Mouse (Mus musculus) adrenal gland, postnatal 4 days (tissue): ENCODE data around the gene Ubac2. TPM values are rescaled to one million over a fixed set of nuclear protein-coding genes. Genes with fewer than 3 reads are reported as not detected.

ENCODE experiments used
- DNase-seq, 2 experiments: peaks; one replicate each; pipeline ENCODE4 v3.0.0; 2021 to 2022; ENCODE audit warnings: low spot score in 2 of 2, mixed read lengths in 2 of 2
- total RNA-seq, 2 experiments: library from RNA; stranded (reverse); gene quantifications; 2 replicates each; pipeline ENCODE4 v1.2.3; 2021

Gene Ubac2
- total RNA-seq, 2 experiments from 2014 or later = 33.5 to 33.9 TPM

- DNase-seq = no peak
Measured at GRCm38 (mm10) chr14:121893747-121894146, 15.3 kb downstream of the Ubac2 start.

- no peak for DNase-seq
Measured at GRCm38 (mm10) chr14:121894511-121895135, 16.2 kb downstream of the Ubac2 start.

GRCm38 (mm10) chr14:121895316-121895715 is 16.9 kb downstream of the Ubac2 start:
- DNase-seq = no peak

- no peak for DNase-seq
Measured at GRCm38 (mm10) chr14:121896126-121897090, 18.0 kb downstream of the Ubac2 start.

GRCm38 (mm10) chr14:121897773-121898172 is 19.4 kb downstream of the Ubac2 start:
- DNase-seq = no peak

GRCm38 (mm10) chr14:121898509-121898908 is 20.1 kb downstream of the Ubac2 start:
- no peak for DNase-seq

GRCm38 (mm10) chr14:121899071-121899470 is 20.7 kb downstream of the Ubac2 start:
- no peak for DNase-seq

GRCm38 (mm10) chr14:121901511-121901910 is 23.1 kb downstream of the Ubac2 start:
- DNase-seq = no peak

GRCm38 (mm10) chr14:121903381-121903876 is 25.0 kb downstream of the Ubac2 start:
- no peak for DNase-seq

- DNase-seq = no peak
Measured at GRCm38 (mm10) chr14:121904754-121905153, 26.3 kb downstream of the Ubac2 start.

GRCm38 (mm10) chr14:121906341-121906991 is 28.0 kb downstream of the Ubac2 start:
- no peak for DNase-seq

GRCm38 (mm10) chr14:121906992-121907681 is 28.7 kb downstream of the Ubac2 start:
- DNase-seq = no peak

GRCm38 (mm10) chr14:121909868-121910267 is 31.4 kb downstream of the Ubac2 start:
- no peak for DNase-seq

- DNase-seq = no peak
Measured at GRCm38 (mm10) chr14:121912501-121912900, 34.1 kb downstream of the Ubac2 start.

- DNase-seq = no peak
Measured at GRCm38 (mm10) chr14:121915143-121915542, 36.7 kb downstream of the Ubac2 start.

- DNase-seq = no peak
Measured at GRCm38 (mm10) chr14:121915621-121916020, 37.2 kb downstream of the Ubac2 start, which contains the start of gene Gpr18. TSS of gene Gpr18 (minus strand) at chr14:121915781.

- no peak for DNase-seq
Measured at GRCm38 (mm10) chr14:121916311-121917094, 38.1 kb downstream of the Ubac2 start.

- no peak for DNase-seq
Measured at GRCm38 (mm10) chr14:121918266-121918665, 39.8 kb downstream of the Ubac2 start.

- no peak for DNase-seq
Measured at GRCm38 (mm10) chr14:121919752-121920151, 41.3 kb downstream of the Ubac2 start.

- no peak for DNase-seq
Measured at GRCm38 (mm10) chr14:121920511-121921124, 42.2 kb downstream of the Ubac2 start.
